Mouse (Mus musculus): ENCODE measurements around the gene Gm10273. TPM values are rescaled to one million over a fixed set of nuclear protein-coding genes. Genes with fewer than 3 reads are reported as not detected.

The Gm10273 gene
- total RNA-seq, 2 experiments from 2014 or later: 85.4 to 136 TPM

DNA sequence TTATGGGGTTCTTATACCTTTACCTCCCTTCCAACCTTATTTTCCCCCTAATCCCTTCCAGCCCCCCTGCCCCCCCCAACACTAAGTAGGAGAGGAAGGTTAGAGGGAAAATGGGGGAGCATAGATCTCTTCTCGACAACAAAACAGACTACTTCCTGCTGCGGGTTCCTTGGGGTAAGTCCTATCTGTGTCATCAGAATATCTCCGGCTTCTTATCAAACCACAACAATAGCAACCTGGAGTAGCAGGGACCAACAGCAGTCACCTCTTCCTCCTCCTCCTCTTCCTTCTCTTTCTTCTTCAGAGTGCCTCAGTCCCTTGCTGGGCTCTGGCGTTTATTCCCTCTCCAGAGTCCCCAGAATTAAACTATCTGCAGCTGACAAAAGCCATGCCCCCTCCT lies 3.5 kb upstream of the Gm10273 start:
- intact Hi-C loops (cut with DNase I): no loop called here
- no peak for DNase-seq

DNA sequence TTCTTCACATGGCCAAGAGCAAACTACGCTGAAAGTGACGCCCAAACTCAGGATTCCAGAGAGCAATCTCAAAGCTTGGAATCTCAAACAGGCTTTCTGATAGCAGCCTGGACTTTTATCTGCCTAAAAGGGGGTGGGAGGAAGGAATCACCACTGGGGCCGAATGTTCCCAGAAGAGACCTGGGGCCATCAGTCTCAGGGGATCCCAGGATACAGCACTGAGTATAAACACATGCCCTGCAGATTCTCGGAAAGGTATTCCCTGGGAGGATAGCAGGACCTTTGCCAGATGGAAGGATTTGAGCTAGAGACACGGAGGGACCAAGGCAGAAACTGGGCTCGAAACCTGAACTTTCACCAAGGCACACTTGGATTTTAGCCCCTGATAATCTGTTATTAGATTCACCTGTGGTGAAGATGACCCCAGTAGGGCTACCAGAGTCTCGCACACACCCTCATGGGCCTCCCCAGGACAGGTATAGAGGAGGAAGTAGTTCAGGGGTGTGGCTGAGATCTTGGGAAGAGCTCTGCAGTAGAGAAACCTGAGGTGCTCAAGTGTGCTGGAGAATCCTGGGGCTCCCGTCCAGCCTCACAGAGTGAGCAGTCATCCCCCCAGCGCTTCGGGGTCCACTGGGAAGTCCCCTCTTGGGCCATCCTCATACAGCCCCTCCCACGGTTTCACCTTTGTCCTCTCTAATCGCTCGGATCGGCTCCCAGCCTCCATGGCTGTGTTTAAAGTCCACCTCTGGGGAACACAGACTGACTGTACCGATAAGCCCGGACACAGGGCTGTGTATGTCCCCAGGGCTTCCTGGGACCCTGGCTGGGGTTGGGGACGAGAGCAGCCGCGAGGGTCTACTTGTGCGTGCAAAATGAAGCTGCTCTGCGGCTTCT lies 7.7 kb downstream of the Gm10273 start, which contains the start of gene Pla2g12b:
Gene Pla2g12b (plus strand): TSS at position 762 of the 894 bp plus-strand sequence.
- no peak for DNase-seq
- intact Hi-C loops (cut with DNase I): no loop called here

DNA sequence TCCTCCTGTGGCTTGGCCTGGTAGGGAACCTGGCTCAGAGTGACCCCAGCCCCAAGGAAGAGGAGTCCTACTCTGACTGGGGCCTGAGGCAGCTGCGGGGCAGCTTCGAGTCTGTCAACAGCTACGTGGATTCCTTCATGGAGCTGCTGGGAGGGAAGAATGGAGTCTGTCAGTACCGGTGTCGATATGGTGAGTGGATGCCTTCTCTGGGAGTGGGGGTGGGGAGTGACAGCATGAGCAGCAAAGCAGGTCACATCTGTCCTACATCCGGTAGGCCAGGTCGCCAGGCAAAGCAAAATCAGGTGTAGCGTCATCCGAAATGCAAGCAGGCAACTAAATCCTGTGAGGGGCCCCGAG lies 8.3 kb downstream of the Gm10273 start:
- intact Hi-C loops (cut with DNase I): no loop called here
- no peak for DNase-seq

DNA sequence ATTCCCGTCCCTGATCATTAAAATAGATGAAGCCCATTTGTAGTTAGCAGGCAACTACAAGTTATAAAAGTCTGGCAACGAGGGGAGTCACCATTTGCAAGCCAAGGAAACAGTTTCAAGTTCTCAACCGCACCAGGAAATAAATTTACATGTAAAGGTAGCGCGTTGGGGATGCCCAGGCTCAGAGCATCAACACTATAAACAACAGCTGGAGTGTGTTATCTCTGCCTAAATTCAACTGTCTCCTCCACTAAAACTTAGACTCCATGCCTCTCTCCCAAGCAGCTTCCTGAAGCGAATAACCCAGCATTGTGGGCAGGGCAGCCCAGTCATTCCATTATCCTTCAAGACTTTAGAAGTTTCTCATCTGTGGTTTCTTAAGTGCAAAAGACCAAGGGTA lies 13.1 kb downstream of the Gm10273 start:
- DNase-seq: no peak
- intact Hi-C loops (cut with DNase I): no loop called here

DNA sequence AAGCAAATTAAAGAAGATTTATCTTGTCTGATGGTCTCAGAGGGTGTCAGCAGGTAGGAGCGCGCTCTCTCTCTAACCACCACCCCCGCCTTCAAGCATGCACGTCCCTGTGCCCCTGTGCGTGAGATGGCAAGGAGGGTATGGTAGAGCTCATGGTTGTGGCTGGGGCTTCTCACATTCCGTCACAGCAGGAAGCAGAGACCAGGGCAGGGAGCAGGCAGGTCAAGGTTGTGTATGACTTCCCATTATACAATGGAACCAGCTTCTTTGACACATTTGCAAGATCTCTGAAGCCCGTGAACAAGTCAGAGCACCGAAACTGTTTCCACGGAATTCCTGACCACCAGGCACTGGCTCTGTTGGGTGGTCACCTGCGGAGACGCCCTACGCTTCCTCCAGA lies 14.8 kb downstream of the Gm10273 start:
- DNase-seq: no peak
- intact Hi-C loops (cut with DNase I): no loop called here

DNA sequence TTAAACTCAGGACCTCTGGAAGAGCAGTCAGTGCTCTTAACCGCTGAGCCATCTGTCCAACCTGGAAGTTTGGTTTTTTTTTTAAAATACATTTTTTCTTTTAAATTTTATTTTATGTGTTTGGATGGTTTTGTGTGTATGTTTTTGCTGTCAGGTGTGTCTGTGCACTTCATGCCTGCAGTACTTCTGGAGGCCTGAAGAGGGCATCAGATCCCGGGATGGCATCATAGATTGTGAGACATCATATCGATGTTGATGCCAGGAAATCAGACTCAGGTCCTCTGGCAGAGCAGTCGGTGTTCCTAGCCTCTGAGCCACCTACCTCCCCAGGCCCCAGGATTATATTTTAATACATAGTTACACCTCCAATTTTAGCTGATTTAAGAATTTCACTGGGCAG lies 18.3 kb downstream of the Gm10273 start:
- DNase-seq: no peak
- intact Hi-C loops (cut with DNase I): no loop called here

DNA sequence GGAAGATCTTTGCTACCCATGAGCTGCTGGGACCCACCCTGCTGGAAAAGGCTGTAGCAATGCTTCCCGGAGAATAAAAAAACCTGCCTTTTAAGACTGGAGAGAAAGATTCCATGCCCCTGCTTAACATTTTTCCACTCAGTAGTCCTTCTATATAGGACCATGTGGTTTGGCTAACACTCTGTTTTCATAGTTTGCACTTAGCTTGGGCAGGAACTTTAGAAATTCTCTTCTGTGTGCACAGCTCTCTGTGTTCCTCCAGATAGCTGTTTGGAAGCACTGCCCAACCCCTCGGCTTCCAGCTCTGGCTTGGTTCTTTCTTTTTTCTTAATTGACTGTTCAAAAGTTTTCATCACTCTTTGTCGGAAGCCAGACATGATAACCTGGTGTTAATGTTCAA lies 21.2 kb downstream of the Gm10273 start:
- intact Hi-C loops (cut with DNase I): no loop called here

DNA sequence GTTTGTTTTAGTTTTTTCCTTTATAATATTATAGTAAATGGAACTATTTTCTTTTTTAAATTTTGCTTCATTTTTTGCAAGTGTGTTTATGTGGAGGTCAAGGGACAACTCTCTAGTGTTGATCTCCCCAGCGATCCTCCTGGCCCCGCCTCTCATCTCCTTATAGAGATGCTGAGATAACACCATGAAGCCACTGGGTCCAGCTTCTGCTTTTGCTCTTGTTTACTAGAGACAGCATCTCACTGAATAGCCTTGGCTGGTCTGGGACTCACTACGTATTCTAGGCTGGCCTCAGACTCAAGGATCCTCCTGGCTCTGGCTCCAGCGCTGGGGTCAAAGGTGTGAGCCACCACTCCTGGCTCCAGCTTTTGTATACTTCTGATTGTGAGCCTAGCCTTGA lies 24.1 kb downstream of the Gm10273 start:
- intact Hi-C loops (cut with DNase I): no loop called here
- no peak for DNase-seq

More for the DNA sequence above, 21.2 kb downstream of the Gm10273 start:
- DNase-seq: no peak

DNA sequence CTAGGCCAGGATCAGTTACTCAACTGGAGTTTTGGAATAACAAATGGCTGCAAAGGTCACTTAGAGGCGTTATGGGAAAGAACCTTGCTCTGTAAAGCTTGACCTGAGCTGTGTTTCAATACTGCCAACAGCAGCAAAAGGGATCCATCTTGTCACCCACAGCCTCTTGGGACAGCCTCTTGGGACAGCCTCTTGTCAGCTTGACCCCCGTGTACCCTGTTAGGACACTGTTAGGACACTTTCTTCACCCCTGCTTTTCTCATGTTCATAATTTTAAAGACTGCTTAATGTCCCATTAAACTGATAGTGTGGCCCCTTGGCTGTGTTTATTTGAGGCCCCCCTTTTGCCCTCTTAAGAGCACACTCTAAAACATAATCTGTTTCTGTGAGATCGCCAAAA lies 29.0 kb downstream of the Gm10273 start:
- DNase-seq: no peak
- intact Hi-C loops (cut with DNase I): no loop called here

DNA sequence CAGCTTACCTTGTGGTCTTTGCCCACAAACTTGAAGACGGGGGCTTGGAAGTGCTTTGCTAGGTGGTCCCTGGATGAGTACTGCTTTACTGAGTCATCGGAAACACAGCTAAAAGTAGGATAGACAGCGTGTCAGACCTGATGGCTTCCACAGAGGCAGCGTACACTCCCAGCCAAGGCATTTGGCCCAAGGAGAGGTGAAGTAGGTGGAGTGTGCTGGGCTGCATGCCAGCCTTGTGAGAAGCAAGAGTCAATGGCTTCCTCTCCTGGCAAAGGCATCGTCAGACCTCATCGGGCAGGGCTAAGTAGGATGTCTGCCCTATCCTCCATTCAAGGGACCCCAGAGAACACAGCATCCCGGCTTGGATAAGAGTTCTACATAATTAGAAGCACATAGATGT lies 29.9 kb downstream of the Gm10273 start:
- peak; percentile 53 to 73 for DNase-seq
- intact Hi-C loops (cut with DNase I): no loop called here

DNA sequence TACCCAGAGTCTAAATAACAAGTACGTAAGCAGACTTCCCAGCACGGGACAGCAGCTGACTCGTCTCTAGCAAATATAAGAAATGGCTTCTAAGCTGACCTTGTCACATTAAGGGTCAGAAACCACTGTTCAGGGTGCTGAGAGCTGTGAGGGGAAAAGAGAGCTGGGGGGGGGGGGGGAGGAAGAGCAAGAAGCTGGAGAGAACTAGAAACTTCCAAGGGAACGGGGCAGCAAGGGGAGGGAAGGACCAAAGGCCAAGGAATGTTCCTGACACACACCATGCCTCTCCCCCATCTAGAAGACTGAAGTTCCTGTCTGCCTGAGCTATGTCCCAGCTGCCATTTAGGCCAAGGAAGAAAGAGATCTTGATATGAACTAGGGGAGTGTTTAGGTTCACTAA lies 30.9 kb downstream of the Gm10273 start:
- no peak for DNase-seq

DNA sequence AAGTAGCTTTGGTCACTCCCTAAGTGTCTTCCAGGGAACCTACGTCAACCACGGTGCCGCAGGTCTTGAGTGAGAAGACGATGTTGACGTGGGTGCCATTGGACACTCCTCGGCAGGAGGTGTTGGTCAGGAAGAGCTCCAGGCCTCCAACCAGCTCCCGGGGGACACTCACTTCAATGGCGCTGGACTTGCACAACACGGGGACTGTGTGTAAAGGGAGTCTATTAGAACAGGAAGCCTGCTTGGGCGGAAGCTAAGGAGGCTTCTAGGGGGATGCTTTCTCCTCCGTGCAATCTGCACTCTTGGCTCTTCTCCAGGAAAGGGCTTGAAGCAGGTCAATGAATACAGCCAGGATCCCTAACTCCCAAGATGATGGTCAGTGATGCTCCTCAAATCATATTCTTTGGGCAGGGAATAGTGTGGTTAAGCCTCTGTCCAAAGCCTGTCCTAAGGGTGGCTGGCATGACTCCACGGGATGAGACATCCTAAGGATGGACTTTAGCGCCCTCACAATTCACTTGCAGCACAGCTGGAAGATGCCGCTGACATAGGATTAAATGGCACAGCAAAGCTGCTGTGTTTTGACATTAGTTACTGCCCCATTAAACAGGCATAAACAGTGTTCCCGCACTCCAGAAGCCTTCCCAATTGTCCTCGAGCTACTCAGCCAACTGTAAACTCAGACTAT lies 34.2 kb downstream of the Gm10273 start:
- intact Hi-C loops (cut with DNase I): no loop called here
- DNase-seq: no peak

More for the DNA sequence above, 30.9 kb downstream of the Gm10273 start:
- intact Hi-C loops (cut with DNase I): no loop called here

DNA sequence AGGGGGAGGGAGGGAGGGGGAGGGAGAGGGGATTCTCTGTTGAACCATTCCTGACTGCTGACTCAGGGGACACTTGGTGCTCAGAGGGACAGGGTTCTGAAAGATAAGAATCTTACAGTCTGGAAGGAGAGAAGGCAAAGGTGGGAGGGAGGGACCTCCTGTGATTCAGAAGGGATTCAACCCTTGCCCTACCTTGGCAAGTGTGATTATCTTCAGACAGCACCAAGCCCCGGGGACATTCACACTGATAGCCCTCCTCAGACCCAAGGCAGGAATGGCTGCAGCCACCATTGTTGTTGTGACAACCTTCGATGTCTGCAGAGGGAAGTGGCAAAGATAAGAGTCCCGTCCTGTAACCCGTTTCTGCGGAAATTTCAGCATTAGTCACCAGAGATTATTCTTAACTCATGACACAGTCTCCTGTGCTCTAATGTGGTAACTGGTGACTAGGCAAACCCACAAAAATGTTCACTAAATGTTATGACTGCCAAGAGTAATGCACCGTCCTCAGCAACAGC lies 35.3 kb downstream of the Gm10273 start:
- intact Hi-C loops (cut with DNase I): no loop called here
- no peak for DNase-seq

DNA sequence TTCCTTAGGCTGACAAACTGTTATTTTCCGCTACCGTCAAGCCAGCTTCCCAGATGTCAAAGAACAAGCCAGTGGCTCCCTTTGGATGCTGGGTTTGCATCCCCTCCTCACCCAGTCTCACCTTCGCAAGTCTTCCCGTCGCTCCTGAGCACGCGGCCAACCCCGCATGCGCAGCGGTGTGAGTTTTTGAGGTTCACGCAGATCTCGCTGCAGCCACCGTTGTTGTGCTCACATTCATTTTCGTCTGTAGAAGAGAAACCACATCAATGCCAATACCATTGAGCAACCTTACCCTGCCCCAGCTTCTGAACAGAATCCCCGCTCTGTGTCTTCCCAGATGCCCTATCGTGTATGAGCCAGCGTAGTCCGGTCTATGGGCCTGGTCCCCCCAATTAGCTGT lies 40.3 kb downstream of the Gm10273 start:
- intact Hi-C loops (cut with DNase I): no loop called here
- DNase-seq: no peak

DNA sequence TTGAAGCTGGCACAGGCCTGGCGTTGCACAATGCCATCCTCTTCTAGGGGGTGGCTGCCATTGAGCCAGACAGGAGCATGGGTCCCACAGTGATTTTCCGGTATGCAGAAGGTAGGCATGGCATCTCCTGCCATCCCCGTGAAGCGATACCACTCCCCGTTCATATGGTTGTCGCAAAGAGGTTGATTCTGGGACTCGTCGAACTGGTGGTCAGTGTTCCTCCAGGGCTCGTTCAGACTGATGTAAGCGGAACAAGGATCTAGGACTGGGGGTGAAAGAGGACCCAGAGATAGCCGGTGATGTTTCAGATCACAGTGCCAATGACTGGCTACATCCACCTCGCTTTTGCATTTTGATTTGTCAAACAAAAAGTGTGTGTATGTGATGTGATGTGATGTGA lies 43.2 kb downstream of the Gm10273 start:
- no peak for DNase-seq
- intact Hi-C loops (cut with DNase I): no loop called here

DNA sequence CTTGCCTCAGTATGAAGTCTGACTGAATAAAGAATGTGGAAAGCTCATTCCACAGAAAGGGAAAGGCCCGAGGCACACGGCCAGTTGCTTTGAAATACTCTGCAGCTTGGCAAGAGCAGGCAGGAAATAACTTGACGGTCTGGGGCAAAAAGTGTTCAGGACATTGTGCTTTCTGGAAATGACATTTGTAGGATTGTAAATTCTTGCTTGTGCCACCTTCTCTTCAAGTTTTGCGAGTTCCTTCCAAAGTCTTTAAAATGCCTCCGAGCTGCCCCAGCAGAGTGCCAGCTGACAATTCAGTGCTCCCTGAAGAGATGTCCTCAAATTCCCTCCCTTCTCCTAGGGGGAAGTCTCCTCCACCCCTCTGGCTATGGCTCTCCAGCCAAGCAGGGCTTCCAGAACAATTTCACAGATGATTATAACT lies 44.1 kb downstream of the Gm10273 start:
- intact Hi-C loops (cut with DNase I): no loop called here
- peak; percentile 51 to 74 for DNase-seq

DNA sequence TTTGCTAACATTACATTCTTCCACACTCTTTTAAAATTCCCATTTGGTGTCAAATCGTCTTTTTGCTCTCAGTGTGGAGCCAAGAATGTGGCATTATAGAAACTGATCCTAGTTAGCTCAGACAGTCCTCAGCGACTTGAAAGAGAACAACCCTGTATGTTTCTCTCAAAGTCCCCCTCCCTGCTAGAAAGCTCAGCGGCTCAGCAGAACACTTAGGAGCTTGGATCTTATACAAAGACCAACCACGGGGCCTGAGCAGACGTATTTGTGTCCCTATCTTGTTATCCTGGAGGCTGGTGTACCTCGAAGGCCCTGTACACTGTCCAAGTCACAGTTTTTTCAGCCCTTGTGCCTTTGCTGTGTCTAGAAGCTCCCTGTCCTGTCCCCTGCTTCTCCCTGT lies 44.7 kb downstream of the Gm10273 start:
- no peak for DNase-seq
- intact Hi-C loops (cut with DNase I): no loop called here

DNA sequence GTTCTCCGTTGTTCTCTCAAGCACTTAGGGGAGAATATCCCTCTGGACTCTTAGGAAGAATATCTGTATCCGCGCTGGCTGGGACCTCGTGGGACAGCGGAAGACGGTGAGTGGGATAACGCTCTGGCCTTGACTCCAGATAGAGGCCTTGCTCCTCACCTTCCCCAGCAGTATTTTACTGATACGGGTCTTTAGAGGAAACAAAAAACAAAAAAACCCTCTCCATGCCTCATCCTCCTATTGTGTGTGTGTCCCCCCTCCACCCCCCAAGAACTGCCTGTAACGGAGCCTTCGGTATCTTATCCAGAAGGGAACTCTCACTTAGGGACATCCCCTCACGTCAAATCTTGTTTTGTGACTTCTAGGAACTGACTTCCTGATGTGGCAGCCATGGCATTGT lies 46.3 kb downstream of the Gm10273 start, which contains the start of gene Oit3:
Gene Oit3 (minus strand): TSS at position 44 of the 400 bp plus-strand sequence.
- intact Hi-C loops (cut with DNase I): no loop called here
- no peak for DNase-seq

DNA sequence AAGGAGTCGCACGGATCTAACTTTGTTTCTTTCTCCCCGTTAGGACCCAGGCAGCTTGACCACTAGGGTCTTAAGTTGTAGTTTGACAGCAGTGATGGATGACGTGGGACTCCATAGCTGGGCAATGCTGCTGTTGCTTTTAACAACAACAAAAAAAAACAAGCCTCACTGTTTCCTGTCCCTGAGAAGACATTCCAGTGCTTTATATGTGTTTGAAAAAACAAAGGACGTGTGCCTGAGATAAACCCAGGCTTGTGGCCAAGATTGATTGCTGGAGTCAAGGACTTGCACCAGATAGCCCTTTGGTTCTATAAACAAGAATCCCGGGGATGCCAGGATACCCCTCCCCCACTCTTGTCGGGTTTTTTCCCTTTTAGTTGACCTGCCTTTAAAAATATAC lies 47.8 kb downstream of the Gm10273 start:
- DNase-seq: no peak
- intact Hi-C loops (cut with DNase I): no loop called here

DNA sequence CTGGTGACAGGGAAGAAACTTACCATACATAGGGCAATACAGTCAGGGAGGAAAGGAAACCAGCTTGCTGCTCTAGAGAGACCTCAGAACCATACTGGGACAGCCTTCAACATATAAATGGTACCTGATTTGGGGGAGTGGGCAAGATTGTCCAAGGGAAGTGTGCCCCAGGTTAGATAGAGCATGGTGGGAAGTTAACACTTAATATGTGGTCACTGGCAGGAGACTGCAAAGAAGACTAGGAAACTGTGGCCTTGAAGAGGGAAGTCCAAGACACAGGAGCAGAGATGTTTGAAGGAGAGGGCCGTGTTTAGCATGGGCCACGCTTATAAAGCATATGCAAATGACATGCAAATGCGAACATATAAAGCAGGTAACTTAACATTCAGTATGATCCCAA lies 48.7 kb downstream of the Gm10273 start:
- intact Hi-C loops (cut with DNase I): no loop called here
- no peak for DNase-seq

DNA sequence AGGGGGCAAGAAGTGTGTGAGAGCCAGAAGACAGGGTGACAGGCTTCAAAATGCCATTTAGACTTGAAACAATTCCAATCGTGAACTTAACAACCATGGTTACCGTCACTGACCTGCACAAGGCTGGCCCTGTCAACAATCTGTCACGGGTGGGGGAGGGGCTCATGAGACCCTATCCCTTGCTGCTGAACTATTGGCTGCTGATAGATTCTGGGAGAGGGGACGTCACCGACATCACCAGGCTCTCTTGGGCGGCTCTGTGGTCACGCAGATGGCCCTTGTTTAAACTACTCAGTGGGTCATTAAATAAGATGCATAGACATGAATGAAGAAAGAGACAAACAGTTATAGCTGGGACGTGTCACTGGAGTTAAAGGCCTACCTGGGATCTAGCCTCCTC lies 49.2 kb downstream of the Gm10273 start:
- DNase-seq: no peak
- intact Hi-C loops (cut with DNase I): no loop called here

Measured in gastrocnemius, postnatal 36 days (tissue).